Mouse (Mus musculus): ENCODE results near the gene Vwa8.
"Not testable (repeated sequence)": the region's sequence is repeated elsewhere in the genome, so short reads cannot be mapped to it uniquely, and the experiment has no call there.

Vwa8 gene

DNA sequence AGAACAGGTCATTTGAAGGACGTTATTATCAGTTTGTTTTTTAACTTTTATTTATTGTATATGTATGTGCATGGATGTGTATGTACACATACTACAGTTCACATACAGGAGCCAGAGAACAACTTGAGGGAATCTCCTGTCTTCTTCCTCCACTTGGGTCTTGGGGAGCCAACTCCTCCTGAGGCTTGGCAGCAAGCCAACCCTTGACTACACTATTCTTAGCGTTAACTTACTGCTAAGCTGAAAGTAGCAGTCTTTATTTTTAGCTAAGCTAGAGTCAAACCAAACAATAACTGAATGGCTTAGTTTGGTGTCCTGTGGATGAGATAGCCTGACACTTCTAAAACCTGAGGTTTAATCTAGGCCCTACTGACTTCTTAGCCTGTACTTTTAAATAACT, 135.4 kb downstream of the Vwa8 start:
- no peak for DNase-seq (ENCODE audit: low read depth, low spot score)

DNA sequence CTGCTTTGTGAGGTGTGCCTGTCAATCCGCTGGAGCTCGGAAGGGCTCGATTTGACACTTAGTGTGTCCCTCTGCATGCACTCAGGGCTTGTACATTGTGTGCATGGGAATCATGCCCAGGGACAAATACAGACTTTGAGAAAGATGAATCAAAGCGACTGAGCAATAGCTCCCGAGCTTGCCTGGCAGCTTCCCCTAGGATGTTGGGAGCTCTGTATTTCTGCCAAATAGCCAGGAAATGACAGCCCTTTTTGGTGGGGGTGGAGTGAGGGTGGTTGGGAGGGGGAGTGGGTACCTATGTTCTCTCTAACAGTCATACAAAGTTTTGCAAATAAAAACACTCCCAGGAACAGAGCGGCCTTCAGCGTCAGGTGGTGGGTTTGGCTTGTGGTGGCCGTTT, 138.7 kb downstream of the Vwa8 start:
- no peak for DNase-seq (ENCODE audit: low read depth, low spot score)

DNA sequence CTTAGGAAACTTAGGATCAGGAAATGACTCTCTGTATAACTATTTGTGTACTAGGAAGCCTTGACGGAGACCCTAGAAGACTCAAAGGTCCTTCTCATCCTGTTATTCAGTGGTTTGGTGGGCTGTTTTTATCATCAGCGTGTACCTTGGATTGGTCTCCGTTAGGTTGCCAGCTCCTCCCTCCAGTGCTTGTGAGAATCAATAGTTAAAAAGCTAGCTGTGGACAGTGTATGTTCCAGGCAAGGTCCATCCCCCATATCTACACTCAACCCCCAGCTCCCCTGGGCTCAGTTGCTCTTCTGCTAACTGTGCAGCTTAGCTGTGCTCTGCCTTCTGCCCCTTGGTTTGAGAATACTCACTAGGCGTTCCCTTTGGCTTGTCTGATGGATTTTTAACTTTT, 143.6 kb downstream of the Vwa8 start:
- DNase-seq (ENCODE audit: low read depth, low spot score): no peak

DNA sequence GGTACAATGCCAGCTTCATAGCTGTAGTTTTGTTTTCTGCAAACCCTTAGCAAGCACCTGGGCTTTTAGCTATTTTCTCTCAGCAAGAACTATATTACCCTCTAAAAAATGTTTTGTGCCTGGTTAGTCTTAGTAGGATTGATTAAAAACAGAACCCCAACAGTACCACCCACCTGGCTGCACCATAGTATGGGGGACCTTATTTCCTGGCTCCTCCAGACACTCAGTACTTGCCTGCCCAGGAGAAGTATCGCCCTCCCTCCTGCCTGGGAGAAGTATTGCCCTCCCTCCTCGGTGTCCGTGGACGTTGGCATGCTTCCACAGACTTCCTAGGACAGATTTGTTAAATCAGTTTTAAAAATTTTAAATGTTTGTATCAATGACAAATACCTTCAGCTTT, 144.7 kb downstream of the Vwa8 start:
- no peak for DNase-seq (ENCODE audit: low read depth, low spot score)

DNA sequence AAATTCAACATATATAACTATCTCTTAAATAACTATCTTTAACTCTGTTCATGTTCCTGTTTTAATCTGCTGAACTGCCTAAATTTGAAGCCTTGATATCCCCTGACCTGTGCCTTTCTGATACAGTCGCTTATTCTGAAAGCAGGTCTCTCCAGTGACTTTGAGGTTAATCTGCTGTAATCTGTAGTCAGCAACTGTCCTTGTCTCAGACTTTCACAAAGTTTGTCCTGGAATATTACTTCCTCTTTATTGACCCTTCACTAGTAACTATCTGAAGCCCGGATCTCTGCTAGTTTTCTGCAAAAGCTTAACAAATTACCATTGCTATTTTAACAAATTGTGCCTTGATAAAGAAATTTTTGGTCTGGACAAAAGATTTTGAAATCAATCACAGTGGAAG, 147.5 kb downstream of the Vwa8 start:
- DNase-seq (ENCODE audit: low read depth, low spot score): no peak

DNA sequence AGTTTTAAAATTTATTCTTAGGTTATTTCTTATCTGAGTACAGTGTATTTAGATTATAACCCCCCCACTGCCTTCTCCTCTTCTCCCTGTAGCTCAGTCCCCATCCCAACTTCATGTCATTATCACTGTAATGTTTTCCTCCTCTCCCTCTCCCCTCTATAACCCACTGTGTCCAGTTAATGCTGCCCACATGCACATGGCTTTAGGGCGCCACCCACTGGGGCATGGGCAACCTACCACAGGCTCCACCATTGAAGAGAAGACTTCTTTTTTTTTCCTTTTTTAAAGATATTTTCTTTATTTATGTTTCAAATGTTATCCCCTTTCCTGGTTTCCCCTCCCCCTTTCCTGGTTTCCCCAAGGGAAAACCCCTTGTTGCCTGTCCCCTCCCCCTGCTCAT, 154.7 kb downstream of the Vwa8 start:
- DNase-seq (ENCODE audit: low read depth, low spot score): no peak

DNA sequence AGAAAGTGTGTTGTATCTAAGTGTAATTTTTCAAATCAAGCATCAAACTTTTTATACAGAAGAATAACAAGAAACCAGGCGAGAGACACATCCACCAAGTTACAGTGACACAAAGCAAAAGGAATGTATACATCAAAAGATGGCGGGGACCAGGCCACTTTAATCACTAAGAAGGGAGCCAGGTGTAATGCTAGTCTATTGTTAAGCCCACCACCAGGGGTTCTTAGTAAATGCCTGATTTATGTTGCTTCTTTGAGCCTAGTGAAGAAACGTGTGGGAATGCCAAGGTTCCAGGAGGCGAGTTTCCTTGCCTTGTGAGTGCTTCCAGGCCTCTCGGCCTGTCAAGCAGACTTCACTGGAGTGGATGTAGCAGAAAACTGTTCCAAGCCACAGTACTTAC, 168.9 kb downstream of the Vwa8 start:
- not testable (repeated sequence) for DNase-seq (ENCODE audit: low read depth, low spot score)

DNA sequence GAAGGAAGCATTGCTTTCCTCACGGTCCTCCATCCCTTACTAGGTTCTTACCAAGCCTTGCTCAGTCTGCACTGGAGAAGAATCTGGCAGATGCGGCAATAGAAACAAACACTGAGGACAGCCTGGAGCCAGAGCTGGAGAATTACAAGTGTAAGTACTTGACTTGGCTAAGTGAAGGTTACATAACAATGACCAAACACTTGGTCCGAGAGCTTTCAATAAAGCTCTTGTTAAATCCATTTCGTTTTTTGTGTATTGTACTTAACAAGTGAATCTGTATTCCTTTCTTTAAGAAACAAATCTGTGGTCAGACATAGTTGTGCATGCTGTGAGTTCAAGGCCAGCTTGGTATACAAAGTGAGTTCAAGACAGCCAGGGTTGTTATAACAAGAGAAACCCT, 169.7 kb downstream of the Vwa8 start:
- no peak for DNase-seq (ENCODE audit: low read depth, low spot score)

DNA sequence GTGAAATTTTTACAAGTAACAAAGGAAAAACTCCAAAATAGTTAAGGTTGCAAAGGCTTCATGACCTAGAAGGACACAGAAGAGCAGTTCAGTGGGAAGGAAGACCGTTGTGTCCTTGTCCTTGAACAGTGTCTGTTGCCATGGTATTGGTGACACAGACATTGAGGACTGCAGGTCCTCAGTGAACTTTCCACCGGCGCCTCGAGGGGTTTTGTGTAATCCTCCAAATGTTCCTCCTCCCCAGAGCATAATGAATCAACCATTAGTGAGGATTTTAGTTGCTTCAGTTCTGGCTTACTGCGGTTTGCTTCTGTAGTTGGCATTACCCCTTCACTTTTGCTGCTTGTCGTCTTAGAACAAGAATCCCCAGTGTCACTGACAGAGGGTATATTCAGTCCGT, 172.9 kb downstream of the Vwa8 start:
- no peak for DNase-seq (ENCODE audit: low read depth, low spot score)

DNA sequence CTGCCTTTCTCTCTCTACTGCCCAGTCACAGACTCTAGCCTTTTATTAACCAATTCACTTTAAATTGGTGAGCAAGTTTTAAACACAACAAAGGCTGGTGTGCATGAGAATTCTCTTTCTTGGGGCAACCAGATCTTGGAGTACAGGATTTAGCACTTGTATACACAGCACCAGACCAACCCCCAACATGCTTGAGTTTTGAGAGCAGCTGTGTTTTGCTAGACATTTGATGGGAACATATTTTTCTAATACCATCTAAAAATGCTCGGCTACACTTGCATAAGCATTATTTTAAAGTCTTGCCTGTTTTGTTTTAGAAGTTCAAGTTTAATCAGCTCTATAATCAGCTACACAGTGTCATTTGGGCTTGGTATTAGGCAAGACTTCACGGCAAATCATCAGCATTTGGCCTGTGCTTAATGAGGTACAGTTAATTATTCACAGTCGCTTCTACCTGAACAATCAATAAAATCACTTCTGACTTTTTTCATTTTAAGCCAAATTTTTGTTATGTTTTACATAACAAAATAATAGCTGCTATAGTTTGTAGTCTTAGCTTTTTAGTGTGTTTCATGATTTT, 180.2 kb downstream of the Vwa8 start:
- DNase-seq (ENCODE audit: low read depth, low spot score): no peak

DNA sequence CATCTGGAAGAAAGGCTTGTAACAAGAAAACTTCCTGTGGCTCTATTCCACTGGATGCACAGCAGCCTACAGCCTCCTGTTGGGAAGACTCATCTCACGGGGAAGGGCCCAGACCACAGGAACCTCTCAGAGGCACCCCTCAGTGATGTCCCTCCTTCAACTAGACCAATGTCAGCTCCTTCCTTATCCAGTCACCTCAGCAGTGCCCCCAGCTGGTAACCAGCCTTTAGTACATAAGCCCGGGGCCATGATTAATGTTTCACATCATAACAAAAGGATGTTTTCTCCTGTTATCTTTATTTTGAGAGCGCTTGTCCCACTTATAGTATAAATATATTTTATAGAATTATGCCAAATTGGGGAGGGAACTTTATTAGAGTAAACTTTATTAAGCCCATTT, 181.9 kb downstream of the Vwa8 start:
- DNase-seq (ENCODE audit: low read depth, low spot score): no peak

DNA sequence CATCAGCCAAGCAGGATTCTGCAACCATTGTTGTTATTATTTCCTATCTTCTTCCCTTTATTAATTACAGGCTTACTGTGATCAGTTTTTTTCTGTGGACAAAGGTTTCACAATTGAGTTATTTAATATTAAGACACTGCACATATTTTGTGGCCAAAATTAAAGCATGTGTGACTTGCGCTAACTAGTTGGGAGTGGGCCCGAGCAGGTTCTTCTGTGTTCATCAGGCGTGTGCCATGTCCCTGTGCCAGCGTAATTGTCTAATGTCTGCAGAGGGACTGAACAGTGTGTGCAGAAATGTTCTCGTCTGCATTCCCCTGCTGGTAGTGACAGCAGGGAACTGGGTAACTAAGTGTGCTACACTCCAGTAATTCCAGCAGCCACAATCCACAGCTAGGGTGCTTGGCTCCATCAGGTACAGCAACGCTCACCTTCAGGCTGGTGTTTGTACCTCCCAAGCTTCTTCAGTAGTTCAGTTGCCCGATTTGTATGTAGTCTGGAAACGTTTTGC, 182.4 kb downstream of the Vwa8 start:
- DNase-seq (ENCODE audit: low read depth, low spot score): no peak

DNA sequence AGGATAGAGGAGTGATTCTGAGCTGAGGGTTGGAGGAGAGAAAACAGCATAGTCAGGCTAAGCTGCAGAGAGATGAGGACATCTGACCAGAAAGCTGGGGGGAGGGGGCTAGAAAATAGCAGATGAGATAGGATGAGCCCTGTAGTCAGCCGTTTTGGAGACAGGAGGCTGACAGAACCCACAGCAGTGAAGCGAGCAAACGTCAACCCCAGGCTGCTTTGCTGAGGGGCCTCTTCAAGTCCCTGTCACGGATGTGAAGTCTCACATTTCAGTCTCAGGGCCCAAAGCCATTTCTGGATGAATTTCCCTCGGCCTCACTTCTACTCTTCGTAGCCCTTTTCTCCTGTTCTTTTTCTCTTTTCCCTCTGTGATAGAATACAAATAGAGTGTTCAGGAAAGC, 184.5 kb downstream of the Vwa8 start:
- DNase-seq (ENCODE audit: low read depth, low spot score): no peak

DNA sequence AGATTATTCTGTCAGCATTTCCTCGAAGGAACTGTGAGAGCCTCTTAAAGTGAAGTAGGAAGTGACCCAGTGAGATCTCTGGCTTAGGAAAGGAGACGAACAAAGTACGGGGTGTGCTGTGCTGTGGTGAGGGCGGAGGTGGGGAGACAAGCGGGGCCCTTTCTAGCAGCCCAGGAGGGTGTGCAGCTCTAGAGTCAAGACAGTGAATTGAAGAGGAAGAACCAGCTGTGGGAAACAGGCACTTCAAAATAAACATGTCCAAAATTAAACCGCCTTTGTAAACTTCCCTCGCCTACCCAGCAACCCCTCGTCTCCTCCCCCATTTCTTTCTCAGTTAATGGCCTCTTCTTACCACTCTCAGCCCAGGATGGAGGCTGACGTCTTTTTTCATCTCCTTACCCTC, 185.7 kb downstream of the Vwa8 start:
- DNase-seq (ENCODE audit: low read depth, low spot score): no peak

DNA sequence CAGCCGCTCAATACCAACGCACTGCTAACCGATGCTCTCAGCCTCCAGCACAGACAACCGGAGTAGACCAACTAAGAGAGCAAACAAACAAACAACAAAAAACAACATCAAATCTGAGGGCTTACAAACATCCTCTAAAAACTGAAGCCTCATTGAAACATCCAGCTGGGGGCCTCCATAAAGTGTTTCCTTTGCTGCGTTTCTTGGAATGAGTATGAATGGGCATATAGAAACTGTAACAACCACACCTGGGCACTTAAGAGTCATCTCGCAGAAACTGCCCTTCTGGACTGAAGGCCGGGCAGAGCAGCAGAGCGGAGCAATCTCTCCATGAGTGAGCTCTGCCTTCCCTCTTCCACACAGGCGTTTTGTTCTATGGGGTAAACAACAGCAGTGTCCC, 186.7 kb downstream of the Vwa8 start:
- no peak for DNase-seq (ENCODE audit: low read depth, low spot score)

DNA sequence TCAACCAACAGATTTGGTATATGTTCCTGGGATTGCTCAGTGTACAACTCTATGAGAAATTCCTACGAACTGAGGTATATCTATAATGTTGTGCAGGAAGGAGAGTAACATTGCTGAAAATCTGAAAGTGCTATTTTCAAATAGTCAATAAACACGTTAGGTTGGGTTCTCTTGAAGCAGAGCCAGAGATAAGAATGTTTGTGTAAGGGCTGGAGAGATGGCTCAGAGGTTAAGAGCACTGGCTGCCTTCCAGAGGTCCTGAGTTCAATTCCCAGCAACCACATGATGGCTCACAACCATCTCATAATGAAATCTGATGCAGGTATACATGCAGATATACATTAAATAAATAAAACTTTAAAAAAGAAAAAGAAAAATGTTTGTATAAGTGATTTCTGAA, 198.3 kb downstream of the Vwa8 start:
- no peak for DNase-seq (ENCODE audit: low read depth, low spot score)

DNA sequence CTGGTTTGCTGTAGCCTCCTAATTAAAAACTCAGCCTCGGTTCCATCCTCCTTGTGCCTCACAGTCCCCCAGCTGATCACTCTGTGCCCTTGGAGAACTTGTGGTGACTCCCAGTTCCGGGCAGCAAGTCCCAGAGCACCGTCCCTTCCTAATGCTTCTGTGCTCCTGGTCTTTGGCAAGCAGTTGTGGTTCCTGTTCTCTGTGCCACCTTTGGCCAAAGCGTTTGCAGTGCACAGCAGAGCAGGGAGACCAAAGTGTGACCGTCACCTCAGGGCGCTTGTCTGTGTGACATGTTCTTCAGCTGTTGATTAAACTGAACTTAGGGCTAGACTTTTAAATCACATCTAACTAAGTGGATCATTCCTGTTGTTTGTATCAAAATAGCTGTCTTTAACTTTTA, 199.1 kb downstream of the Vwa8 start:
- no peak for DNase-seq (ENCODE audit: low read depth, low spot score)

DNA sequence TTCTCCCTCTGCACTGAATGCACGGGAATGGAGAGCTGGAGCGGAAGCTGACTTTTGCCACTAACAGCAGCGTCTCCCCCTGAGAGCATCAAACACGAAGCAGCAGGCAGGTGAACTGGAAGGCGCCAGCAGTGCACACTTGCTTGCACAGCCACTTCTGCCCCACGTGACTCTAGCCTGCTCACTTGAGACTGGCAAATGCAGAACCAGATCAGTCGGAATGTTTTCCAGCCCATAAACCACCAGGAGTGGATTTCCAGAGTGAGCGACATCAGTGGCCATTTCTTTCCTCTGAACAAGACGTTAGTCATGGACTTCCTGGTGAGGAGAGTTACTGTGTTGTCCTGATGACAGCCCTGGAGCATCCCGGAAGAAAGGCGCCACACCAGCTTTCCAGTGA, 200.7 kb downstream of the Vwa8 start:
- DNase-seq (ENCODE audit: low read depth, low spot score): no peak

DNA sequence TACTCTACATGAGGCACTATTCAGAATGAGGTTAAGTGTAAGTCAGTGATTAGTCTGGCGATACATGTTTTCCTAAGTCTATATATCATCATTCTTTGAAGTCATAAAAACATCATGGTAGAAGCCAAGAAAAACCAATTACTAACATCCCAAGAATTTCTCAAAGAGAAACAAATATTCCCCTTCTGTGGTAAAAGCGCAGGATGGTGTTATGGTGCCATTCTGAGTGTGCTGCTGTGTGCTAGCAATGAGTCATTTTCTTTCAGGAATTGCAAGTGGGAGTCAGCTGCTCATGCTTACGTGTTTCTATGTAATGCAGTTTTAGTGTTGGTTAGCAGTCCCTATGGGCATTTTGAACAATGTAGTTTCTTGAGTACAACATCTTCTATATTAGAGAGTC, 216.8 kb downstream of the Vwa8 start:
- no peak for DNase-seq (ENCODE audit: low read depth, low spot score)

DNA sequence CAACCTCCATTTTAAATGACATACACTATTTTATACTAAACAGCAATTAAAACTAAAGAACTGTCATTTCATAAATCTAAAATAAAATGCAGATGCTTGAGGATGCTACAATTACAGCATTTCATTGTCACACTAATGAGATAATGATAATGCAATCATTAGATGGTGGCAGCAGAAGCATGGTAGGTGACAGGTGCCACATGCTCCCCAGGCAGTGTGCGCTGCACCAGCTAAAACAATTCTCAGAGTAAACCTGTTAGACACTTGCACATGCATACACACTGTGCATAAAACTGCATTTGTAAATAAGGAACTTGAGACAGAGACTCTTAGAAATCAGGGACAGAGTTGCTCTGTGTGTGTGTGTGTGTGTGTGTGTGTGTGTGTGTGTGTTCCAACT, 220.7 kb downstream of the Vwa8 start:
- DNase-seq (ENCODE audit: low read depth, low spot score): no peak

DNA sequence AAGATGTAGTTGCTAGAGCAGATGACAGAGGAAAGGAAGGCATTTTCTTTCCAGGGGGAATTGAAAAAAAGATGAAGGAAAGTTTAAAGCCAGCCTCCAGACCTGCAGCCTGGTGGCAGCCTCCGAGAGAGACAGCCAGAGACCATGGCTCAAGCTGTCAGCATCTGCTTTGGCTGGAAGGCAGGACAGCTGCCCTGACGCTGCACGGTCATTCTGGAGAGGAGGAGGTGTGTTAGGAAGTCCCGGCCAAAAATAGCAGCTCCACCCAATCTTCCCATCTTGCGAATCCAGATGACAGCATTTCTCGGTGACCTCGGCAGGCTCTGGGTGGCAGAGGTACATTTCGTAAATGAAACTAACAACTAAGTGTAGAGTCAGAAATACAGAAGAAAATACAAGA, 225.9 kb downstream of the Vwa8 start:
- DNase-seq (ENCODE audit: low read depth, low spot score): no peak

DNA sequence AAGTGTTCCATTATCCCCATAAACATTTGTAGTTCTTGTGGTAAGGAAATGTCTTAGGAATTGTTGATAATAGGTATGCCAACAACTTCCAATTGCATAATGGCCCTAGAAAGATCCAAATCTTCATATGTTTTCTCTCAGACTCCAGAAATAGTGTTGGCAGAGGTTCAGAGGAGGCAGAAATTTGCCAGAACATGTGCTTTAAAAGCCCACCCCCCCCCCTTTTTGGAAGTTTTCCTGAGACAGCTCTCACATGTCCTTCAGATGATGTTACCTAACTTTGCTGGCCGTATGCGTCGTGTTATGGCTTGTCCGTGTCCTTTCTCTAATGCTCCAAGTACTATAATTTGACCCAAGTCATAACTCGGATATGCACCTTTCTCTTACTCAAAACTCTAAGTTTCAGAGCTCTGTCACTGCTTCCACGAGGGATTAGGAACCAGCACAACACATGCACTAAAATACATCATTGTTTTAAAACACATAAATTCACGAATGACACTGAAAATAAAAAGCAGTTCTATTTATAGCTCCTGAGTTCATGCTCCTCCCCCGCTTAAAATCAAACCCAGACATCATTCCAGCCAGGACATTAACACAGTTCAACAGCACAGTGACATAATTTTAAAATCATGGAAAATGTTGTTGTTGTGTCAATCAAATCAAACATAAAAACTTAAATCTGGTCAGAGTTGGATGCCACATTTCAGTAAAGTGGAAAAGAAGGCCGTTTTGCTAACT, 227.9 kb downstream of the Vwa8 start:
- no peak for DNase-seq (ENCODE audit: low read depth, low spot score)

DNA sequence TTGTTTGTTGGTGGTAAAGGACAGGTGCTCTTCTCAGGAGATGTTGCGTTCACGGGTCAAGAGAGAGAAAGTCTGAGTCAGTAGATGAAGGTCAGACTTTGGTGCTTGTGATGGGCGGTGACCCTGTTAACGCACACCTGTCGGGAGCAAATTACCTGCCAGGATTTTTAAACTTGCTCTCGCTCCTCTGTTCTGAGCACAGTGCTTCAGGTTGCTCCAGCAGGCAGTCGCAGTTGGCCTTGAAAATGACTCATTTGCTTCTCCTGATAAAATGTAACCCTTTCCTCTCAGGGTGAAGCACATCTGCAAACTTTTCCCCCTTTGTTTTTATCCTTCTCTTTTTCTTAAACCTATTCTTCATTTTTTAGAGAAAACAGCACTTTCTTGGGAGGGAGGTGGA, 234.7 kb downstream of the Vwa8 start:
- no peak for DNase-seq (ENCODE audit: low read depth, low spot score)

DNA sequence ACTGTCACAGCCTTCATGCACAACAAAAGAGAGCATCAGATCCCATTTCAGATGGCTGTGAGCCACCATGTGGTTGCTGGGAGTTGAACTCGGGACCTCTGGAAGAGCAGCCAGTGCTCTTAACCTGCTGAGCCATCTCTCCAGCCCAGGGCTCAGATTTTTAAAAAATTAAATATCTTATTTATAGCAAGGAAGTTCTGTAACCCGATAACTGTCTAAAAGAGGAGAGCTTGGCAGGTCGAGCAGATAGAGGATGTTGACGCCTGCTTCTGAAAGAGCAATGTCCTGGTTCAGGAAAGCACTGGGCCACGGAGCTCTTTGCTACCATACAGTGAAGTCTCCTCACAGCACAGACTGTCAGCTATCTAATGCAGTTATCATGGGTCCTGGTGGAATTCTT, 237.2 kb downstream of the Vwa8 start:
- DNase-seq (ENCODE audit: low read depth, low spot score): no peak
